Mouse (Mus musculus) retina, postnatal 7 days (tissue): Measurements from ENCODE around the gene Cast.

Source experiments
- DNase-seq: peaks from one replicate; pipeline ENCODE4 v3.0.0-alpha.2; 2012; ENCODE audit warnings: low read depth, low spot score

Gene Cast

GRCm38 (mm10) chr13:74696225-74696624 is 112.4 kb downstream of the Cast start:
- no peak for DNase-seq

- DNase-seq, result no peak
These were observed 113.0 kb downstream of the Cast start for GRCm38 (mm10) chr13:74695497-74696193.
